In the genomic region with DNA sequence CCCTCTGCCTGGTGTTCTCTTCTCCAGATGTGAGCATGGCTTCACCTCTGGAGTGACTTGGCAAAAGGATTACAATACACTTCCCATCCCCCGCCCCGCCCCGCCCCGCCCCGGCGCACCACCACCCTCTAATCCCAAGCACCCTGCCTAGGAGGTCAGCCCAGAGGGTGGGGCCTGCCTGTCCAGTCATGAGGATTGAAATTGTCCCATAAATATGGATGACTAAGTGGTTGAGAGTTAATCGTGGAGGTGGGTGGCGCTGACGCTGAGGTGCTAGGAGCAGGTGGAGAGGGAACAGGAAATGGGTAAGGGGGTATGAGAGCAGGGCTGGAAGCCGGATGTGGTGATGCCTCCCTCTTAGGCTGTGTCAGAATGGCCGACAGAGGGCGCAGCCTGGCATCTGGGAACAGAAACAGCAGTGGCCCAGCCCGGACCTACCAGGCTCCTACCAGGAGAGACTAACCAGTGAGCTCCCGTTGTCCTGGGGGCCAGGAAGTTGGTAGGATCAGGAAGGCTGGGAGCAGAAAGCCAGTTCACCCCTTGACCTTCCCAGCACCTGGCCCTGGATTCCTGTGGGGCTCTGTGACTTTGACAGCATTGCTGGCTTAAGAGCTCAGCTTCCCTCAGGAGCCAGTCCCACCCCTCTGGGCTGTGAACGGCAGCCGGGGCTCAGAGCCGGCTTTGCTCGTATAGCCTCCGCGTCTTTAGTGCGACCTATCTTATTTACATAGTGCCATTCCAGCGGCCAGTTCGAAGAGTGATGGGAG, we compare ENCODE assay signal across 8 mouse cellular contexts. TPM values are rescaled to one million over a fixed set of nuclear protein-coding genes. Genes with fewer than 3 reads are reported as not detected.
DNase-seq lines count a peak whose midpoint lies in the region.

No protein-coding gene starts in this region.

- peak; percentile 87 for DNase-seq in MEL-GATA-1-ER (ENCODE audit: extremely low read depth, low read depth)
- peak; percentile 95 for DNase-seq in c-Kit-positive CD71-negative TER-119-negative erythroid progenitor cells, embryonic 14.5 days (ENCODE audit: low read depth)
- peak; percentile 44 for DNase-seq in fibroblast of lung, adult 2 months (ENCODE audit: low read depth)
- peak; percentile 76 to 79 for DNase-seq in heart, postnatal 14 days
- peak; percentile 87 to 93 for DNase-seq in kidney, postnatal 4 days
- DNase-seq in lung, postnatal 4 days = peak; percentile 88 to 89
- peak; percentile 74 to 82 for DNase-seq in right cerebral cortex, postnatal 10 days (ENCODE audit: low spot score in 2 of 2)
- peak; percentile 71 for DNase-seq in urinary bladder, postnatal 25 days (ENCODE audit: low spot score)

- intact Hi-C loops in heart, postnatal 14 days (cut with DNase I) = loop anchor here (1.0 to 2.0 kb wide), 2 partner anchors 47 to 55 kb away; a partner anchor contains a TSS

RNA-seq across cellular contexts. Expression of a gene that starts 12.7 kb away (rescaled TPM):
- 10 to 100 TPM; 81.0 to 82.1 TPM for total RNA-seq in heart, postnatal 14 days (2021)

RNA-seq across cellular contexts. Expression of a gene that starts 47.6 kb away (rescaled TPM):
- 10 to 100 TPM; 22.0 to 22.3 TPM for total RNA-seq in heart, postnatal 14 days (2021)

Comparison
In these comparisons a context has a peak if more than half of its experiments do, and no peak if none do; other contexts are left out.
1. Peak in every context shown above with its lines: DNase-seq.
2. DNase-seq: peak in every context shown above with its lines; median percentile 95 in c-Kit-positive CD71-negative TER-119-negative erythroid progenitor cells, embryonic 14.5 days; 90 in kidney, postnatal 4 days; 88 in lung, postnatal 4 days; 87 in MEL-GATA-1-ER; 78 in right cerebral cortex, postnatal 10 days; 78 in heart, postnatal 14 days; 71 in urinary bladder, postnatal 25 days; 44 in fibroblast of lung, adult 2 months.